Mouse (Mus musculus): ENCODE measurements at regions not wholly inside any gene's neighbourhood (a gene's known extent, or its start where the extent isn't known, plus 50 kb on each side); places are given as distances from the start of the nearest gene placed in this dataset.

- no peak for TF ChIP-seq POLR2A (IDR thresholded peaks at IDR 0.05; ENCODE audit: low read depth, low read length)
- no peak for TF ChIP-seq CTCF (IDR thresholded peaks at IDR 0.05; ENCODE audit: borderline replicate concordance, insufficient read depth, low read length)
Observed at GRCm38 (mm10) chr11:19265672-19265972, 246.8 kb upstream of the Meis1 start.

Measured in embryonic fibroblast, embryonic 13.5 days (primary cell).